Mouse (Mus musculus) hindbrain, postnatal 0 days (tissue): ENCODE data around the gene St3gal4. TPM values are rescaled to one million over a fixed set of nuclear protein-coding genes. Genes with fewer than 3 reads are reported as not detected.
A peak's percentile ranks its signal among the peaks of the same experiment; 100 is the strongest.

ENCODE experiments used
- ATAC-seq: fragments of 200-750 bp; cut with Nextera tagmentation; 2 replicates; pipeline ENCODE4 v1.8.0; 2017; ENCODE audit warnings: mild to moderate bottlenecking, moderate TSS enrichment, moderate library complexity
- DNase-seq: peaks from one replicate; pipeline ENCODE4 v3.0.0-alpha.2; 2015; ENCODE audit warnings: low spot score
- H3K27ac ChIP-seq: fragments of 300-500 bp; sonication (generic); 2 replicates; pipeline ENCODE4 v1.5.1; 2014; ENCODE audit warnings: mild to moderate bottlenecking
- H3K27me3 ChIP-seq: fragments of 300-500 bp; sonication (generic); 2 replicates; pipeline ENCODE4 v1.6.1; 2014; ENCODE audit warnings: low read length, mixed read lengths; ENCODE audit not compliant: insufficient read depth
- H3K36me3 ChIP-seq: fragments of 300-500 bp; sonication (generic); 2 replicates; pipeline ENCODE4 v1.6.1; 2014; ENCODE audit warnings: low read length, mixed read lengths; ENCODE audit not compliant: insufficient read depth
- H3K4me1 ChIP-seq: fragments of 300-500 bp; sonication (generic); 2 replicates; pipeline ENCODE4 v1.6.1; 2014; ENCODE audit warnings: antibody characterized with exemption, low read length, mixed read lengths; ENCODE audit not compliant: insufficient read depth
- H3K4me2 ChIP-seq: fragments of 300-500 bp; sonication (generic); 2 replicates; pipeline ENCODE4 v1.6.1; 2014; ENCODE audit warnings: low read depth, mild to moderate bottlenecking, low read length, moderate library complexity, mixed read lengths
- H3K4me3 ChIP-seq: fragments of 300-500 bp; sonication (generic); 2 replicates; pipeline ENCODE4 v1.5.1; 2014; ENCODE audit warnings: low read length
- H3K9ac ChIP-seq: fragments of 300-500 bp; sonication (generic); replicated peaks from 2 replicates; pipeline ENCODE4 v1.6.1; 2014; ENCODE audit warnings: mild to moderate bottlenecking, low read length, moderate library complexity, mixed read lengths
- H3K9me3 ChIP-seq: fragments of 300-500 bp; sonication (generic); 2 replicates; pipeline ENCODE4 v1.6.1; 2016; ENCODE audit warnings: low read length, mixed read lengths
- CTCF ChIP-seq: IDR thresholded peaks from 2 replicates; pipeline ENCODE4 v1.5.1; 2016; ENCODE audit warnings: antibody characterized with exemption, control low read depth, low read depth
- WGBS: fragments of 180-500 bp; shearing (Covaris S2); extraction: QIAGEN DNeasy Blood & Tissue Kit; methylation state at CpG from one replicate; pipeline ENCODE4 v1.1.7; 2014; 5-methylcytosine and 5-hydroxymethylcytosine counted together
- polyA plus RNA-seq: library from polyadenylated mRNA; unstranded; fragments of >200 nt; fragmentation: Nextera tagmentation; extraction: Ambion mirVana; gene quantifications from 2 replicates; pipeline ENCODE4 v1.2.1, GENCODE M21; 2015
- total RNA-seq: library from RNA; depleted of rRNA; stranded (reverse); fragments of >200 nt; gene quantifications from 2 replicates; pipeline ENCODE4 v1.2.3, GENCODE M21; 2014; rRNA removed

St3gal4 gene
- total RNA-seq (17.5 and 31.4 TPM in 2 replicates), polyA plus RNA-seq (16.4 and 16.9 TPM in 2 replicates)

- Histone ChIP-seq H3K27ac (no peak within 1 kb of the TSS), H3K36me3 (no peaks in the 10 kb centered on the region), H3K4me2 (no peak within 1 kb of the TSS), H3K9me3 (no peaks in the 10 kb centered on the region), H3K4me3 (no peak within 1 kb of the TSS), H3K9ac (no peak within 1 kb of the TSS), H3K27me3 (no peaks in the 10 kb centered on the region), H3K4me1 (peaks cover 12% of the 10 kb centered on the region)
- no peak for DNase-seq
- WGBS, result 80% methylated on average over 6 of the region's 6 CpGs
- no peak for ATAC-seq
- TF ChIP-seq CTCF, result no peak
These were observed at the start of gene St3gal4 for GRCm38 (mm10) chr9:35119168-35119567. Gene St3gal4 (minus strand): TSS chr9:35119268.

DNA sequence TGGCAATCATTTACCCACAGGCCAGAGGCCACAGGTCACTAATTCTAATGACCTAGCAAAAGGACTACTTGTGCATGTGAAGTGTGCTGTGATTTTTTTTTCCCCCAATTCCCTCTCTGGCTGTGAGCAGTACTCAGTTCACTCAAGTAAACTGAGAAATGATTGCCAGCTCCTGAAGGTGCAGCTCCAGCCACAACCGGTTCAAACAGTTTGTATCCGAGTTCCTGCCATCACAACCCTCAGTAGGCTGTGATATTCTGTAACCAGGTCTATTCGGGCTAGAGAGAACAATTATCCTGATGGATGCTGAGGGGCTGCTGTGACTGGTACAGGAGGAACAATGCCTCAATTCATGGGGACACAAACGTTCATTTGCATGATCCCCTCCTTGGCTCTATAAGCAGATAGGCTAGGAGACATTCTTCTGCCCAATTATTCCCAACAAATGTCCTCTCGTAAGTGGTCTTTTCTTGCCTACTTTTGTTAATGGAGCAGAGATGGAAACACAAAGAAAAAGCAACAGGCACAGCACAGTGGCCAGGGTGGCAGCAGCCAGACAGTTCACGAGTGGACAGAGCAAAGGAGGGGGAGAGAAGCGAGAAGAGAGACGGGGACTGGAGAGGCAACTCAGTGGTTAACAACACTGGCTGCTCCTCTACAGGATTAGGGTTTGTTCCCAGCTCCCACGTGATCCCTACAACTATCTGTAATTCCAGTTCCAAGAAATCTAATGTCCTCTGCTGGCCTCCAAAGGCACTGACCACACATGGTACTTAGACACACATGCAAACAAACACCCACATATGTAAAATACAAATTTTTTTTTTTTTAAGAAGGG lies 47.9 kb upstream of the St3gal4 start:
- Histone ChIP-seq H3K36me3 (no peaks in the 10 kb centered on the region; the same call in 1 of the 2 replicates), H3K4me1 (no peaks in the 10 kb centered on the region), H3K4me2 (no peak overlapping the region), H3K9me3 (no peaks in the 10 kb centered on the region), H3K9ac (no peak overlapping the region), H3K27ac (no peak overlapping the region), H3K4me3 (no peak overlapping the region), H3K27me3 (no peaks in the 10 kb centered on the region)
- TF ChIP-seq CTCF, result no peak
- DNase-seq, result no peak
- peak; percentile 57; the same call in 1 of the 2 replicates for ATAC-seq
- whole genome bisulfite sequencing, result 26% methylated on average over 9 of the region's 9 CpGs

- TF ChIP-seq CTCF, result peak; percentile 71
- peak; percentile 77 for DNase-seq
- H3K4me2 ChIP-seq, result no peak overlapping the region
- WGBS, result 24% methylated on average over 3 of the region's 3 CpGs
- H3K4me3 ChIP-seq, result no peak overlapping the region
- H3K9me3 ChIP-seq, result no peaks in the 10 kb centered on the region
- no peak overlapping the region for H3K9ac ChIP-seq
- H3K27me3 ChIP-seq, result no peaks in the 10 kb centered on the region
- H3K36me3 ChIP-seq, result no peaks in the 10 kb centered on the region; the same call in 1 of the 2 replicates
- peak; percentile 73 for ATAC-seq
- H3K27ac ChIP-seq, result no peak overlapping the region
- no peaks in the 10 kb centered on the region for H3K4me1 ChIP-seq
These were observed 47.2 kb upstream of the St3gal4 start for GRCm38 (mm10) chr9:35166144-35166797.

- no peaks in the 10 kb centered on the region for H3K27me3 ChIP-seq
- no peak overlapping the region for H3K4me3 ChIP-seq
- DNase-seq (no peak), ATAC-seq (no peak)
- H3K27ac ChIP-seq, result no peak overlapping the region
- 93% methylated on average over 5 of the region's 5 CpGs for WGBS
- TF ChIP-seq CTCF, result no peak
- no peak overlapping the region for H3K4me2 ChIP-seq
- H3K4me1 ChIP-seq, result no peaks in the 10 kb centered on the region
- no peak overlapping the region for H3K9ac ChIP-seq
- no peaks in the 10 kb centered on the region for H3K9me3 ChIP-seq
- no peaks in the 10 kb centered on the region for H3K36me3 ChIP-seq
These were observed 45.2 kb upstream of the St3gal4 start for GRCm38 (mm10) chr9:35164142-35164874.

DNA sequence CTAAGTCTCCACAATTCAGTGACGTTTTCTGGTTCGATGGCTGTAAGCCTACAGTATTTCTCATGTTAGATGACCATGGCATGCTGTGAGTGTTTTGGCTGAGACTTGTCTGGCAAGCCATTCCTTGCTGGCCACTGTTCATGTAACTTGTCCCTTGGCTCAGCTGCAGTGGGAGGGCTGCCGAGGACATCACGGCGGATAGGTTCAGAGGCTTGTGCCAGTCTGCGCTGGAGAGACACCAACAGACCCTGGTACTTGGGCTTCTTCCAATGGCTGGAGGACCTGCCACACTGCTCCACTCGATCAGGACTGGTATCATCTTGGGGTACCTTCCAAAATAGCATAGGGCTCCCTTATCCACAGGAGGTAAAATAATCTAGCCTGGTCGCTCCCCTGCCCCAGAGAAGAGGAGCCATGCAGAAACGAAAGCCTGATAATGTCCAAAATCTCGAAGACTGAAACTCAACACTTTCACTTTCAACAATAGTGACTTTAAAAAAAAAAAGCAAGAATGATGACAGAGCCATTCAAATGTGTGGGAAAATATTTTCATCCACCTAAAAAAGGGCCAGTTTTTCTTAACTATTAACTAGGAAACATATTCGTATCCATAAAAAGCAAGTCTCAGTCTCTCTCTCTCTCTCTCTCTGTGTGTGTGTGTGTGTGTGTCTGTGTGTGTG lies 44.1 kb upstream of the St3gal4 start:
- no peaks in the 10 kb centered on the region for H3K27me3 ChIP-seq
- no peaks in the 10 kb centered on the region for H3K4me1 ChIP-seq
- H3K9me3 ChIP-seq, result no peaks in the 10 kb centered on the region
- H3K36me3 ChIP-seq, result no peaks in the 10 kb centered on the region
- peak; percentile 75 for ATAC-seq
- no peak for TF ChIP-seq CTCF
- peak; percentile 79 for DNase-seq
- H3K9ac ChIP-seq, result no peak overlapping the region
- H3K4me3 ChIP-seq, result no peak overlapping the region
- 61% methylated on average over 11 of the region's 11 CpGs for WGBS
- peak overlapping the region; percentile 14; the same call in 1 of the 2 replicates for H3K4me2 ChIP-seq
- H3K27ac ChIP-seq, result no peak overlapping the region

- H3K9ac ChIP-seq, result no peak overlapping the region
- no peak overlapping the region for H3K4me2 ChIP-seq
- H3K36me3 ChIP-seq, result no peaks in the 10 kb centered on the region
- no peaks in the 10 kb centered on the region for H3K27me3 ChIP-seq
- no peak overlapping the region for H3K4me3 ChIP-seq
- no peak for TF ChIP-seq CTCF
- ATAC-seq (no peak), DNase-seq (no peak)
- no peaks in the 10 kb centered on the region for H3K4me1 ChIP-seq
- H3K9me3 ChIP-seq, result no peaks in the 10 kb centered on the region
- 86% methylated on average over 7 of the region's 7 CpGs for WGBS
- no peak overlapping the region for H3K27ac ChIP-seq
These were observed 42.7 kb upstream of the St3gal4 start for GRCm38 (mm10) chr9:35161721-35162120.
